Mouse (Mus musculus) lung, embryonic 14.5 days (tissue): ENCODE data around the gene Ank3. TPM values are rescaled to one million over a fixed set of nuclear protein-coding genes. Genes with fewer than 3 reads are reported as not detected.

Experiments
- ATAC-seq: fragments of 200-750 bp; cut with Nextera tagmentation; 2 replicates; pipeline ENCODE4 v1.8.0; 2017; ENCODE audit warnings: mild to moderate bottlenecking, moderate TSS enrichment, moderate library complexity; ENCODE audit not compliant: insufficient read depth
- DNase-seq: peaks from one replicate; pipeline ENCODE4 v3.0.0-alpha.2; 2015
- H3K27ac ChIP-seq: fragments of 300-500 bp; sonication (generic); 2 replicates; pipeline ENCODE4 v1.5.1; 2014; ENCODE audit warnings: low read depth, mild to moderate bottlenecking, moderate library complexity
- H3K27me3 ChIP-seq: fragments of 300-500 bp; sonication (generic); 2 replicates; pipeline ENCODE4 v1.6.1; 2014; ENCODE audit warnings: low read length, control low read depth; ENCODE audit not compliant: insufficient read depth
- H3K36me3 ChIP-seq: fragments of 300-500 bp; sonication (generic); 2 replicates; pipeline ENCODE4 v1.6.1; 2014; ENCODE audit warnings: control low read depth; ENCODE audit not compliant: insufficient read depth
- H3K4me1 ChIP-seq: fragments of 300-500 bp; sonication (generic); 2 replicates; pipeline ENCODE4 v1.6.1; 2014; ENCODE audit warnings: antibody characterized with exemption, control low read depth; ENCODE audit not compliant: insufficient read depth
- H3K4me2 ChIP-seq: fragments of 300-500 bp; sonication (generic); 2 replicates; pipeline ENCODE4 v1.6.1; 2014; ENCODE audit warnings: mild to moderate bottlenecking
- H3K4me3 ChIP-seq: fragments of 300-500 bp; sonication (generic); 2 replicates; pipeline ENCODE4 v1.5.1; 2014; ENCODE audit warnings: low read depth, low read length
- H3K9ac ChIP-seq: fragments of 300-500 bp; sonication (generic); 2 replicates; pipeline ENCODE4 v1.6.1; 2014
- H3K9me3 ChIP-seq: fragments of 300-500 bp; sonication (generic); 2 replicates; pipeline ENCODE4 v1.6.1; 2016; ENCODE audit warnings: low read depth, low read length, control low read depth
- CTCF ChIP-seq: IDR thresholded peaks from 2 replicates; pipeline ENCODE4 v1.5.1; 2016; ENCODE audit warnings: antibody characterized with exemption, low read depth
- WGBS: fragments of 180-500 bp; shearing (Covaris S2); extraction: QIAGEN DNeasy Blood & Tissue Kit; methylation state at CpG from one replicate; pipeline ENCODE4 v1.1.7; 2014; 5-methylcytosine and 5-hydroxymethylcytosine counted together
- polyA plus RNA-seq: library from polyadenylated mRNA; unstranded; fragments of >200 nt; fragmentation: Nextera tagmentation; extraction: Ambion mirVana; gene quantifications from 2 replicates; pipeline ENCODE4 v1.2.1, GENCODE M21; 2014

Gene Ank3
- polyA plus RNA-seq, 1 experiment from 2014 or later: 16.2 TPM

- WGBS: 19% methylated on average over 8 of the region's 8 CpGs
- Histone ChIP-seq H3K4me2 (peak overlapping the region; percentile 36), H3K27ac (no peak overlapping the region), H3K9me3 (no peaks in the 10 kb centered on the region), H3K4me3 (no peak overlapping the region), H3K36me3 (no peaks in the 10 kb centered on the region), H3K4me1 (peaks cover 3% of the 10 kb centered on the region), H3K9ac (no peak overlapping the region), H3K27me3 (no peaks in the 10 kb centered on the region)
- TF ChIP-seq CTCF: peak; percentile 77
- ATAC-seq: peak; percentile 86; the same call in 1 of the 2 replicates
- DNase-seq: peak; percentile 82
These were observed 382.9 kb downstream of the Ank3 start for GRCm38 (mm10) chr10:69781491-69781890.

- no peak for TF ChIP-seq CTCF
- Histone ChIP-seq H3K4me3 (no peak overlapping the region), H3K27ac (no peak overlapping the region), H3K9me3 (no peaks in the 10 kb centered on the region), H3K36me3 (no peaks in the 10 kb centered on the region), H3K4me1 (peaks cover 3% of the 10 kb centered on the region), H3K27me3 (no peaks in the 10 kb centered on the region), H3K9ac (no peak overlapping the region), H3K4me2 (peak overlapping the region; percentile 34)
- WGBS: 14% methylated on average over 7 of the region's 7 CpGs
- ATAC-seq (0 out of 2 replicates have a peak, but pooled peaks have one; percentile 75), DNase-seq (peak; percentile 46)
These were observed 386.7 kb downstream of the Ank3 start for GRCm38 (mm10) chr10:69785235-69785634.

DNA sequence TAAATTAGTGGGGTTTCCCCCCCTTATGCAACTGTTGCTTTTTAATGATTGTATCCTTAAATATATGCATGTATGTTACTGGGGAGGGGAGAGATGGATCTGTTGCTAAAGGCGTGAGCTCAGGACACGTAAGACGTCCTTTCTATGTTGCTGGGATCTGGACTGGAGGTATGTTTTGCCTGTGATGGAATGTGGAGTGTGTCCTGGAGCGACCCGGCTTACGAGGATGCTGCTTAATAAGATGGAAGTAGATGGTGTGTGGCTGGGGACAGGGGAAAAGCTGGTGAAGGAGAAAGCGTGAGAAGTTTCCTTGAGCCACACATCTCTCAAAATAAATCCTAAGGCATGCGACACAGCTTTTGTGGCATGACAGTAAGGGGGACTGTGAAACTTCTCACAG, 387.1 kb downstream of the Ank3 start:
- H3K9ac ChIP-seq: no peak overlapping the region
- no peak for DNase-seq
- no peak for TF ChIP-seq CTCF
- no peaks in the 10 kb centered on the region for H3K36me3 ChIP-seq
- no peak overlapping the region for H3K4me3 ChIP-seq
- peak overlapping the region; percentile 34 for H3K4me2 ChIP-seq
- H3K9me3 ChIP-seq: no peaks in the 10 kb centered on the region
- H3K27me3 ChIP-seq: no peaks in the 10 kb centered on the region
- H3K27ac ChIP-seq: no peak overlapping the region
- WGBS: 51% methylated on average over 8 of the region's 8 CpGs
- no peak for ATAC-seq
- H3K4me1 ChIP-seq: peaks cover 3% of the 10 kb centered on the region

DNA sequence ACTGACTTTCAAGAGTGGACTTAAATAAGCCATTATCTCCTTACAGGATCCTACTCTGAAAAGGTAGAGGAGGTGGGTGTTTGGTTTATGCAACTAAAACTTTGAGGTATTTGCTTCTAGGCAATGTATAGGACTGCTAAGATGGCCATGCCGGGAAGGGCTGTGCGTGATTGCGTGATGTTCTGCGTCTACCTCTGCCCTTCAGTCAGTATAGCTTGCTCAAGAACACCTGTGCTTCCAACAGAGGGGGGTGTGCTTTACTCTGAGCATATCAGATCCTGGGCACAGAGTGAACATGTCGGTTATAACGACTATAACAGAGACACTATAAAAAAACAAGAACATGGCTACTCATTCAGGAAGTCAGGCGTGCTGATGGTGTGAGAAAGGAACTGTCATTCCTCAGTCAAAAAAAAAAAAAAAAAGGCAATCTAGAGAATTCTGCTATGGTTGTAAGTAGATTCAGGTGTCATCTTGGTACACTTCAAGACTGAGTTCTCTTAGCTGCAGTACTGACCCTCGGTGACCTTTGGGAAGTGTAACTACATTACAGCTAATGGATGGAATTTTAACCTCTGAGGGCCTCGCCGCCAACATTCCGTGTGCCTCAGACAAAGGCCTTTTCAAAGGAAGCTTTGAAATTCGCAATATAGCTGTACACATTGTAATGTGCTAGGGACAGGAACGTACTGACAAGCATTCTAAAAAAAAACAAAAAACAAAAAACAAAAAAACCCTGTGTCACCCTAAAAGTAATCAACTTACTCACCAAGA, 387.8 kb downstream of the Ank3 start:
- Histone ChIP-seq H3K9me3 (no peaks in the 10 kb centered on the region), H3K4me2 (peak overlapping the region; percentile 34; the same call in 1 of the 2 replicates), H3K27ac (peak overlapping the region; percentile 15; the same call in 1 of the 2 replicates), H3K4me3 (no peak overlapping the region), H3K9ac (no peak overlapping the region), H3K27me3 (no peaks in the 10 kb centered on the region), H3K4me1 (peaks cover 3% of the 10 kb centered on the region), H3K36me3 (no peaks in the 10 kb centered on the region)
- DNase-seq (peak; percentile 34), ATAC-seq (no peak)
- 47% methylated on average over 13 of the region's 13 CpGs for WGBS
- no peak for TF ChIP-seq CTCF

DNA sequence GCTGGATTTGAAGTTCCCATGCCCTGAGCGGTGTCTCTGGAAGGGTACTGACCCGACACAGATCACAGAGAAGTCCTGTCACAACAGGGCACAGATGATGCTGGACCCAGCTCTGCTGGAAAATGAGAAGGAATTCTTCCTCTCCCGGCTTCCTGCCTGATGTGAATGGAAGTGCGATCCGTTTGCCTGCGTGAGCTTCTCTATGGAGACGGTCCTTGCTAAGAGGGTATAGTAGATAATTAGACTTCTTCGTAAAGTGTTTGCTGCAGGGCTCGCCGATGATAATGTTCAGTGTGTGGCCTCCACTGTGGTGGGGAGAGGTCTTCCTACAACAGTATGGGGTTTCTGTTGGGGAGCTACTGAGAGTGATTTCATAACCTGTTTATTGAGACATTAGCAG, 388.8 kb downstream of the Ank3 start:
- H3K27me3 ChIP-seq: no peaks in the 10 kb centered on the region

DNA sequence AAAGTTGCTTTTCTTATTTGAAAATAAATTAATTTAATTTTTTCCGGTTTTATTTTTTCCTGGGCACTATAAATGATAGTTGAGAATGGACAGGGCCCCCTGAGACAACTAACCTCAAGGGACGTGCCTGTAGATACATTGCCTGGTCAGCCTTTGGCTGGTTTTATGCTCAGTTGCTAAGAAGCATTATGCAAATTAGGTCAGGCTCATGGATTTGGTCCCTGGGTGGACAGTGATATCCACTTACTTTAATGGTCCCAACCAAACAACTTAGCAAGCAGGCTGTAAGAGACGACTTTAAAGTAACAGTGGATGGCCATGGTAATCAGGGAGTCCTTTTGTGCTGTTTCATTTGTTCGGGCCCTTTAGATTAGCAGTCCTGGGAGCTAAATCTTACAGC, 392.0 kb downstream of the Ank3 start:
- no peaks in the 10 kb centered on the region for H3K36me3 ChIP-seq
- TF ChIP-seq CTCF: no peak
- WGBS: 76% methylated on average over 4 of the region's 4 CpGs
- H3K27me3 ChIP-seq: no peaks in the 10 kb centered on the region
- ATAC-seq (no peak), DNase-seq (no peak)
- H3K4me3 ChIP-seq: no peak overlapping the region
- H3K27ac ChIP-seq: no peak overlapping the region
- H3K4me1 ChIP-seq: peaks cover 3% of the 10 kb centered on the region
- H3K4me2 ChIP-seq: no peak overlapping the region
- H3K9ac ChIP-seq: no peak overlapping the region
- no peaks in the 10 kb centered on the region for H3K9me3 ChIP-seq

More for the DNA sequence above, 388.8 kb downstream of the Ank3 start:
- 31% methylated on average over 10 of the region's 10 CpGs for WGBS
- no peak for TF ChIP-seq CTCF
- peak overlapping the region; percentile 9; the same call in 1 of the 2 replicates for H3K4me3 ChIP-seq
- H3K9me3 ChIP-seq: no peaks in the 10 kb centered on the region
- no peak overlapping the region for H3K27ac ChIP-seq
- peaks cover 3% of the 10 kb centered on the region for H3K4me1 ChIP-seq
- DNase-seq (peak; percentile 23), ATAC-seq (no peak)
- peak overlapping the region; percentile 53 for H3K4me2 ChIP-seq
- H3K36me3 ChIP-seq: no peaks in the 10 kb centered on the region
- H3K9ac ChIP-seq: peak overlapping the region; percentile 16; the same call in 1 of the 2 replicates

- H3K9ac ChIP-seq: no peak overlapping the region
- H3K4me3 ChIP-seq: no peak overlapping the region
- no peaks in the 10 kb centered on the region for H3K27me3 ChIP-seq
- DNase-seq (no peak), ATAC-seq (no peak)
- 70% methylated on average over 7 of the region's 7 CpGs for WGBS
- no peak overlapping the region for H3K4me2 ChIP-seq
- H3K9me3 ChIP-seq: no peaks in the 10 kb centered on the region
- no peaks in the 10 kb centered on the region for H3K36me3 ChIP-seq
- TF ChIP-seq CTCF: no peak
- no peak overlapping the region for H3K27ac ChIP-seq
- H3K4me1 ChIP-seq: no peaks in the 10 kb centered on the region
These were observed 393.4 kb downstream of the Ank3 start for GRCm38 (mm10) chr10:69791951-69792350.
